Mouse (Mus musculus) CD4-positive, CD25-positive, alpha-beta regulatory T cell, adult 9 weeks (primary cell): ENCODE data around the gene Trappc6a. TPM values are rescaled to one million over a fixed set of nuclear protein-coding genes. Genes with fewer than 3 reads are reported as not detected.

Experiments
- polyA plus RNA-seq: library from polyadenylated mRNA; unstranded; fragments of 100-300 nt; shearing (Covaris generic); gene quantifications from one replicate; pipeline ENCODE4 v1.2.1, GENCODE M21; 2017

Trappc6a gene
- polyA plus RNA-seq, result 128 TPM

GRCm38 (mm10) chr7:19508150-19508923, at the start of gene Trappc6a, which contains the start of gene Bloc1s3:
TSS of gene Trappc6a (plus strand) at chr7:19508395.
TSS of gene Bloc1s3 (minus strand) at chr7:19508367.

GRCm38 (mm10) chr7:19458591-19459111, 49.5 kb upstream of the Trappc6a start, which contains the start of gene Mark4:
TSS of gene Mark4 (minus strand) at chr7:19458821.

GRCm38 (mm10) chr7:19462884-19463381, 45.3 kb upstream of the Trappc6a start, which contains the start of gene Exoc3l2:
TSS of gene Exoc3l2 (plus strand) at chr7:19463331.

GRCm38 (mm10) chr7:19517652-19518365, 9.6 kb downstream of the Trappc6a start, which contains the start of gene Nkpd1:
TSS of gene Nkpd1 (plus strand) at chr7:19517838.

GRCm38 (mm10) chr7:19562643-19563410, 54.6 kb downstream of the Trappc6a start, which contains the start of gene Ppp1r37:
TSS of gene Ppp1r37 (minus strand) at chr7:19563076.

Other genes with a start within 250 kb of the Trappc6a start
- gene Vasp, start 236.6 kb upstream of the Trappc6a start, polyA plus RNA-seq, result 301 TPM
- 1.3 TPM for gene Ppm1n, start 228.3 kb upstream of the Trappc6a start, polyA plus RNA-seq
- not detected for gene Rtn2, start 225.8 kb upstream of the Trappc6a start, polyA plus RNA-seq
- 0.94 TPM for gene Fosb, start 198.3 kb upstream of the Trappc6a start, polyA plus RNA-seq
- gene Ercc1, start 163.6 kb upstream of the Trappc6a start, polyA plus RNA-seq, result 88.0 TPM
- 18.5 TPM for gene Cd3eap, start 148.9 kb upstream of the Trappc6a start, polyA plus RNA-seq
- gene Ppp1r13l, start 148.6 kb upstream of the Trappc6a start, polyA plus RNA-seq, result 0.29 TPM
- gene Ercc2, start 126.4 kb upstream of the Trappc6a start, polyA plus RNA-seq, result 11.8 TPM
- gene Klc3, start 104.3 kb upstream of the Trappc6a start, polyA plus RNA-seq, result 16.4 TPM
- not detected for gene Ckm, start 103.6 kb upstream of the Trappc6a start, polyA plus RNA-seq
- gene Mark4, start 49.6 kb upstream of the Trappc6a start, polyA plus RNA-seq, result 1.2 TPM
- gene Exoc3l2, start 45.1 kb upstream of the Trappc6a start, polyA plus RNA-seq, result not detected
- gene Bloc1s3, start within 50 bp of the Trappc6a start, polyA plus RNA-seq, result 0.47 TPM
- not detected for gene Nkpd1, start 9.4 kb downstream of the Trappc6a start, polyA plus RNA-seq
- 3.6 TPM for gene Ppp1r37, start 54.7 kb downstream of the Trappc6a start, polyA plus RNA-seq
- gene Zfp296, start 68.9 kb downstream of the Trappc6a start, polyA plus RNA-seq, result 2.1 TPM
- 75.5 TPM for gene Gemin7, start 69.2 kb downstream of the Trappc6a start, polyA plus RNA-seq
- gene Clasrp, start 96.1 kb downstream of the Trappc6a start, polyA plus RNA-seq, result 10.0 TPM
- gene Relb, start 121.0 kb downstream of the Trappc6a start, polyA plus RNA-seq, result 16.2 TPM
- gene Clptm1, start 156.6 kb downstream of the Trappc6a start, polyA plus RNA-seq, result 130 TPM
- not detected for gene Apoc2, start 169.5 kb downstream of the Trappc6a start, polyA plus RNA-seq
- not detected for gene Gm44805, start 173.0 kb downstream of the Trappc6a start, polyA plus RNA-seq
- not detected for gene Apoc4, start 173.1 kb downstream of the Trappc6a start, polyA plus RNA-seq
- not detected for gene Apoc1, start 184.3 kb downstream of the Trappc6a start, polyA plus RNA-seq
- 12.7 TPM for gene Apoe, start 190.8 kb downstream of the Trappc6a start, polyA plus RNA-seq
- 12.9 TPM for gene Tomm40, start 207.0 kb downstream of the Trappc6a start, polyA plus RNA-seq
- 1.1 TPM for gene Nectin2, start 242.1 kb downstream of the Trappc6a start, polyA plus RNA-seq